Mouse (Mus musculus): ENCODE data around the gene Casc1.

- no peak for TF ChIP-seq CTCF (IDR thresholded peaks at IDR 0.05; ENCODE audit: extremely low read depth, insufficient read depth, low read length)
- no peak for TF ChIP-seq POLR2A (IDR thresholded peaks at IDR 0.05; ENCODE audit: extremely low read depth, insufficient read depth, low read length)
Measured at GRCm38 (mm10) chr6:145175571-145175981, 35.2 kb downstream of the Casc1 start.

Measured in cortical plate, adult 2 months (tissue).